8 mouse cellular contexts compared by ENCODE assay signal in the genomic region with DNA sequence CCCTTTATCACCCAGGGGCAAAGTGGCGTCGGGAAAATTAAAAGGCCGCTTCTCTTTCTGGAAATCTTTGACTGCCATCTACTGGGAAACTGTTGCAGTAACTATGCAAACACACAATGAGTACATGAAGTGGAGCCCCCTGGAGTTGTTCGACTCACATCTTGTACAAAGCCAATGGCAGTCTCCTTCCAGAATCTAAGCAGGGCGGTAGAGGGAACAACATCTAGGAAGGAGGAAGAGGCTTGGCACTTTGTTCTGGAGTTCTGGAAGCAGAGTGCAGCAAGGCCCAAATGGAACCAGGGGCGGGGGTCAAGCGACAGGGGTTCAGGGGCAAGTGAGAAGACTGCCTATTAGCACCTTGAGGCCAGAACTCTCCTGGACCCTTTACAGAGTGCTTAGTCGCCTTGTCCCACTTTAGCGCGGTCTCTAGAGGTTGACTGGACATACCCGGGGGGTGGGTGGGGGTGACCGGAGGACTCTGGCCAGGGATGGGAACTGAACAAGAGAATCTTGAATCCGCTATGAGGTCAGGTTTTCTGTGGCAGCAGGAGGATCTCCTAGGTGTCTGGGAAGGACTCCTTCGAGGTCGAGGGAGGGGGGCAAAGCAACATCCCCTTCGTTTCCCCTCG. TPM values are rescaled to one million over a fixed set of nuclear protein-coding genes. Genes with fewer than 3 reads are reported as not detected.
A peak's percentile ranks its signal among the peaks of the same experiment; 100 is the strongest.
DNase-seq lines count a peak whose midpoint lies in the region; ATAC-seq lines count a peak whose summit lies in the region.

No protein-coding gene starts in this region.

- peak; percentile 39 for DNase-seq in ZHBTc4 (ENCODE audit: low read depth, low spot score)
- DNase-seq in forelimb bud, embryonic 11.5 days (ENCODE audit: low read depth, low spot score) = peak; percentile 72
- DNase-seq in adrenal gland, postnatal 4 days (ENCODE audit: low spot score in 2 of 2) = no peak

- under 1% methylated on average over 17 of the region's 17 CpGs for WGBS in kidney, embryonic 14.5 days
- WGBS in lung, embryonic 16.5 days = under 1% methylated on average over 17 of the region's 17 CpGs
- 2% methylated on average over 17 of the region's 17 CpGs for WGBS in stomach, embryonic 14.5 days

- no peaks in the 10 kb centered on the region for H3K36me3 ChIP-seq in megakaryocyte, embryonic 14.5 days (replicated peaks; ENCODE audit: low read length)
- peaks cover 2% of the 10 kb centered on the region; the same call in 1 of the 2 replicates for H3K36me3 ChIP-seq in kidney, embryonic 14.5 days (ENCODE audit: control insufficient read depth, insufficient read depth, low read length)
- H3K36me3 ChIP-seq in lung, embryonic 16.5 days (ENCODE audit: control insufficient read depth, insufficient read depth, low read length) = no peaks in the 10 kb centered on the region
- H3K36me3 ChIP-seq in stomach, embryonic 14.5 days (ENCODE audit: control insufficient read depth, insufficient read depth, low read length) = peaks cover 7% of the 10 kb centered on the region; the same call in 1 of the 2 replicates

- peak overlapping the region; percentile 92 for H3K4me3 ChIP-seq in megakaryocyte, embryonic 14.5 days (replicated peaks)
- H3K4me3 ChIP-seq in kidney, embryonic 14.5 days (ENCODE audit: low read length) = peak overlapping the region; percentile 73
- H3K4me3 ChIP-seq in lung, embryonic 16.5 days (ENCODE audit: low read length) = peak overlapping the region; percentile 72
- peak overlapping the region; percentile 78 for H3K4me3 ChIP-seq in stomach, embryonic 14.5 days (ENCODE audit: low read depth, low read length)

- peak overlapping the region; percentile 94 for H3K27ac ChIP-seq in kidney, embryonic 14.5 days (ENCODE audit: low read depth, low read length)
- H3K27ac ChIP-seq in lung, embryonic 16.5 days (ENCODE audit: low read length) = peak overlapping the region; percentile 94
- peak overlapping the region; percentile 90 for H3K27ac ChIP-seq in stomach, embryonic 14.5 days (ENCODE audit: low read length)

- H3K27me3 ChIP-seq in megakaryocyte, embryonic 14.5 days (replicated peaks) = peaks cover 59% of the 10 kb centered on the region
- H3K27me3 ChIP-seq in kidney, embryonic 14.5 days (ENCODE audit: control insufficient read depth, insufficient read depth, low read length) = no peaks in the 10 kb centered on the region
- no peaks in the 10 kb centered on the region for H3K27me3 ChIP-seq in lung, embryonic 16.5 days (ENCODE audit: control insufficient read depth, insufficient read depth, low read depth, low read length)
- no peaks in the 10 kb centered on the region for H3K27me3 ChIP-seq in stomach, embryonic 14.5 days (ENCODE audit: control insufficient read depth, insufficient read depth, low read length)

- H3K4me2 ChIP-seq in kidney, embryonic 14.5 days (replicated peaks; ENCODE audit: low read depth, low read length) = peak overlapping the region; percentile 79
- peak overlapping the region; percentile 89 for H3K4me2 ChIP-seq in lung, embryonic 16.5 days (ENCODE audit: low read depth, low read length)
- peak overlapping the region; percentile 76 for H3K4me2 ChIP-seq in stomach, embryonic 14.5 days (replicated peaks; ENCODE audit: low read depth, low read length)

- peak overlapping the region; percentile 90 for H3K9ac ChIP-seq in kidney, embryonic 14.5 days (ENCODE audit: low read depth, low read length)
- H3K9ac ChIP-seq in lung, embryonic 16.5 days (ENCODE audit: low read length) = peak overlapping the region; percentile 88
- H3K9ac ChIP-seq in stomach, embryonic 14.5 days (replicated peaks; ENCODE audit: low read depth, low read length) = peak overlapping the region; percentile 89

- ATAC-seq in megakaryocyte, adult 5-6 weeks (ENCODE audit: poor library complexity, severe bottlenecking) = no peak
- ATAC-seq in kidney, embryonic 14.5 days (ENCODE audit: low FRiP score, low TSS enrichment) = peak; percentile 28
- peak; percentile 18 for ATAC-seq in lung, embryonic 16.5 days (ENCODE audit: low read depth)
- peak; percentile 5; the same call in 1 of the 2 replicates for ATAC-seq in stomach, embryonic 14.5 days (ENCODE audit: insufficient number of reproducible peaks, insufficient read depth, low FRiP score, low read depth)

- H3K9me3 ChIP-seq in megakaryocyte, embryonic 14.5 days = no peaks in the 10 kb centered on the region
- H3K9me3 ChIP-seq in kidney, embryonic 14.5 days (ENCODE audit: control insufficient read depth, low read length) = no peaks in the 10 kb centered on the region
- no peaks in the 10 kb centered on the region for H3K9me3 ChIP-seq in lung, embryonic 16.5 days (ENCODE audit: control insufficient read depth, low read length)
- H3K9me3 ChIP-seq in stomach, embryonic 14.5 days (ENCODE audit: control insufficient read depth, low read depth, low read length) = no peaks in the 10 kb centered on the region

- H3K4me1 ChIP-seq in megakaryocyte, embryonic 14.5 days = peaks cover 59% of the 10 kb centered on the region
- H3K4me1 ChIP-seq in kidney, embryonic 14.5 days (ENCODE audit: control insufficient read depth, insufficient read depth, low read length) = peaks cover 38% of the 10 kb centered on the region
- H3K4me1 ChIP-seq in lung, embryonic 16.5 days (replicated peaks; ENCODE audit: control insufficient read depth, insufficient read depth, low read length) = peaks cover 23% of the 10 kb centered on the region
- H3K4me1 ChIP-seq in stomach, embryonic 14.5 days (ENCODE audit: control insufficient read depth, insufficient read depth, low read length) = peaks cover 20% of the 10 kb centered on the region

RNA-seq across cellular contexts. Expression of a gene that starts 0.6 kb away (rescaled TPM):
- polyA plus RNA-seq in megakaryocyte, embryonic 14.5 days (2012; ENCODE audit: insufficient read depth, low replicate concordance) = 28.0 and 111 TPM in 2 replicates
- 16.0 and 17.3 TPM in 2 replicates for total RNA-seq in megakaryocyte, adult 5-6 weeks (2015)
- 31.3 and 33.3 TPM in 2 replicates for total RNA-seq in megakaryocyte, adult 5-6 weeks (2017)
- polyA plus RNA-seq in kidney, embryonic 14.5 days (2014; fragmentation: Nextera tagmentation; extraction: Ambion mirVana) = 421 and 542 TPM in 2 replicates
- 498 TPM in 2 replicates for polyA plus RNA-seq in lung, embryonic 16.5 days (2015; fragmentation: Nextera tagmentation; extraction: Ambion mirVana)
- 494 and 532 TPM in 2 replicates for polyA plus RNA-seq in stomach, embryonic 14.5 days (2014; fragmentation: Nextera tagmentation; extraction: Ambion mirVana)
- 100 to 1,000 TPM; 223 to 254 TPM for total RNA-seq in adrenal gland, postnatal 4 days (2021)

RNA-seq across cellular contexts. Expression of a gene that starts 16.5 kb away (rescaled TPM):
- 6.9 and 12.1 TPM in 2 replicates for polyA plus RNA-seq in megakaryocyte, embryonic 14.5 days (2012; ENCODE audit: insufficient read depth, low replicate concordance)
- total RNA-seq in megakaryocyte, adult 5-6 weeks (2015) = 299 and 310 TPM in 2 replicates
- total RNA-seq in megakaryocyte, adult 5-6 weeks (2017) = 694 and 703 TPM in 2 replicates
- polyA plus RNA-seq in kidney, embryonic 14.5 days (2014; fragmentation: Nextera tagmentation; extraction: Ambion mirVana) = 284 and 300 TPM in 2 replicates
- polyA plus RNA-seq in lung, embryonic 16.5 days (2015; fragmentation: Nextera tagmentation; extraction: Ambion mirVana) = 257 and 270 TPM in 2 replicates
- 260 and 284 TPM in 2 replicates for polyA plus RNA-seq in stomach, embryonic 14.5 days (2014; fragmentation: Nextera tagmentation; extraction: Ambion mirVana)
- 100 to 1,000 TPM in 1 of 2 experiments, 10 to 100 TPM in 1; 97.3 to 114 TPM for total RNA-seq in adrenal gland, postnatal 4 days (2021)

RNA-seq across cellular contexts. Expression of a gene that starts 48.6 kb away (rescaled TPM):
- polyA plus RNA-seq in megakaryocyte, embryonic 14.5 days (2012; ENCODE audit: insufficient read depth, low replicate concordance) = 0.93 TPM in 1 of 2 replicates, not detected in the other
- total RNA-seq in megakaryocyte, adult 5-6 weeks (2015) = 7.4 and 8.6 TPM in 2 replicates
- total RNA-seq in megakaryocyte, adult 5-6 weeks (2017) = 4.1 and 4.6 TPM in 2 replicates
- 0.11 and 0.20 TPM in 2 replicates for polyA plus RNA-seq in kidney, embryonic 14.5 days (2014; fragmentation: Nextera tagmentation; extraction: Ambion mirVana)
- polyA plus RNA-seq in lung, embryonic 16.5 days (2015; fragmentation: Nextera tagmentation; extraction: Ambion mirVana) = 0.19 and 0.39 TPM in 2 replicates
- polyA plus RNA-seq in stomach, embryonic 14.5 days (2014; fragmentation: Nextera tagmentation; extraction: Ambion mirVana) = 2.4 and 2.5 TPM in 2 replicates
- total RNA-seq in adrenal gland, postnatal 4 days (2021) = under 1 TPM; 0.31 to 0.51 TPM

RNA-seq across cellular contexts. Expression of a gene that starts 57.6 kb away (rescaled TPM):
- polyA plus RNA-seq in megakaryocyte, embryonic 14.5 days (2012; ENCODE audit: insufficient read depth, low replicate concordance) = not detected in 2 replicates
- total RNA-seq in megakaryocyte, adult 5-6 weeks (2015) = not detected in 2 replicates
- not detected in 2 replicates for total RNA-seq in megakaryocyte, adult 5-6 weeks (2017)
- 0.64 TPM in 1 of 2 replicates, not detected in the other for polyA plus RNA-seq in kidney, embryonic 14.5 days (2014; fragmentation: Nextera tagmentation; extraction: Ambion mirVana)
- polyA plus RNA-seq in lung, embryonic 16.5 days (2015; fragmentation: Nextera tagmentation; extraction: Ambion mirVana) = 0.31 TPM in 1 of 2 replicates, not detected in the other
- not detected in 2 replicates for polyA plus RNA-seq in stomach, embryonic 14.5 days (2014; fragmentation: Nextera tagmentation; extraction: Ambion mirVana)
- 1 to 10 TPM in 1 of 2 experiments, under 1 TPM in 1; 0.50 to 1.0 TPM for total RNA-seq in adrenal gland, postnatal 4 days (2021)

Comparison
In these comparisons a context has a peak if more than half of its experiments do, and no peak if none do; other contexts are left out.
1. DNase-seq: peak in ZHBTc4 (single experiment) and forelimb bud, embryonic 11.5 days (single experiment); none in adrenal gland, postnatal 4 days (0 of 2).
2. RNA of a gene that starts 16.5 kb away (polyA plus RNA-seq): 284 to 300 TPM in kidney, embryonic 14.5 days, 260 to 284 TPM in stomach, embryonic 14.5 days and 257 to 270 TPM in lung, embryonic 16.5 days; 6.9 to 12.1 TPM in megakaryocyte, embryonic 14.5 days; every median in the first group is over 10 times any median in the second.
3. Peak in every context shown above with its lines, with median percentiles within 50 percentile points of each other: H3K4me3 ChIP-seq, H3K27ac ChIP-seq, H3K4me2 ChIP-seq and H3K9ac ChIP-seq.